ENCODE assay signal across 18 mouse cellular contexts in the genomic region with DNA sequence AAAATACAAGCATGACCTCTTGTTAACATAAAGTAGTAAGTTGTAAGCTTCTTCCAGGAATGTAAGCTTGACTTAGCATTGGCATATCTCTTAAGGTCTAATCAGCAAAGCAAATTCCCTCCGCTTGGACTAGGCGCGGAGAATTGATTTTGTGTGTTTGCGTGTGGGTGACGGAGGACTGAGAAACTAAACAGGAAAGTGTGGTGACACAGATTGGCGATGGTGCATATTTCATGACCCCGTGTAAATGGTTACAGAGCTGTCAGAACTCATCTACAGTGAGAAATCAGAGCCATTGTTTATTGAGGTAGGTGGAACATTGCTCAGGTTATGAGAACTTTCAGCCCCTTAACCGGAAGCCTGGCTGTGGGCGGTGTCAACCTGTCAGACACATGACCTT.
"Had no signal": no experiment of that assay in that cellular context is flagged by ENCODE, and none has a peak within 500 bp of the region (broad histone marks: within the 10 kb centered on the region; RNA-seq: fewer than 3 reads in every experiment).

No protein-coding gene starts in this region.

- H3K4me3 ChIP-seq: intestine, embryonic 15.5 days; kidney, embryonic 15.5 days; left cerebral cortex, adult 2 months; liver, embryonic 13.5 days; midbrain, embryonic 10.5 days; midbrain, embryonic 15.5 days; neural tube, embryonic 12.5 days; neural tube, embryonic 15.5 days had no signal

- H3K36me3 ChIP-seq: intestine, embryonic 15.5 days; kidney, embryonic 15.5 days; liver, embryonic 13.5 days; midbrain, embryonic 10.5 days; midbrain, embryonic 15.5 days; neural tube, embryonic 12.5 days; neural tube, embryonic 15.5 days had no signal

- H3K4me1 ChIP-seq: intestine, embryonic 15.5 days; liver, embryonic 13.5 days; midbrain, embryonic 10.5 days; midbrain, embryonic 15.5 days; neural tube, embryonic 12.5 days; neural tube, embryonic 15.5 days had no signal

- H3K9ac ChIP-seq: intestine, embryonic 15.5 days; kidney, embryonic 15.5 days; liver, embryonic 13.5 days; lung, embryonic 14.5 days; midbrain, embryonic 15.5 days; neural tube, embryonic 12.5 days; neural tube, embryonic 15.5 days had no signal

- H3K27me3 ChIP-seq: intestine, embryonic 15.5 days; kidney, embryonic 15.5 days; liver, embryonic 13.5 days; midbrain, embryonic 15.5 days; neural tube, embryonic 12.5 days; neural tube, embryonic 15.5 days had no signal

- H3K4me2 ChIP-seq: intestine, embryonic 15.5 days; kidney, embryonic 15.5 days; liver, embryonic 13.5 days; lung, embryonic 14.5 days; midbrain, embryonic 15.5 days; neural tube, embryonic 12.5 days; neural tube, embryonic 15.5 days had no signal

- ATAC-seq: intestine, embryonic 15.5 days; lung, postnatal 0 days; midbrain, embryonic 15.5 days had no signal

- H3K9me3 ChIP-seq: intestine, embryonic 15.5 days; kidney, embryonic 15.5 days; midbrain, embryonic 10.5 days; midbrain, embryonic 15.5 days; neural tube, embryonic 12.5 days; neural tube, embryonic 15.5 days had no signal

- H3K27ac ChIP-seq: intestine, embryonic 15.5 days; kidney, embryonic 15.5 days; left cerebral cortex, adult 2 months; liver, embryonic 13.5 days; macrophage; midbrain, embryonic 10.5 days; midbrain, embryonic 15.5 days; neural tube, embryonic 12.5 days; neural tube, embryonic 15.5 days had no signal

- DNase-seq: kidney, adult 11 months; kidney, adult 8-10 months; kidney, postnatal 10 days; kidney, postnatal 36 days; layer of hippocampus, postnatal 36 days; liver, embryonic 13.5 days; lung, embryonic 14.5 days; thymus, adult 2 months; thymus, postnatal 25 days had no signal
